Mouse (Mus musculus) midbrain, embryonic 16.5 days (tissue): ENCODE results near the gene Ovol2. TPM values are rescaled to one million over a fixed set of nuclear protein-coding genes. Genes with fewer than 3 reads are reported as not detected.

Experiments
- ATAC-seq: fragments of 200-750 bp; cut with Nextera tagmentation; 2 replicates; pipeline ENCODE4 v1.8.0; 2017; ENCODE audit warnings: moderate TSS enrichment
- H3K27ac ChIP-seq: fragments of 300-500 bp; sonication (generic); 2 replicates; pipeline ENCODE4 v1.5.1; 2014; ENCODE audit warnings: mild to moderate bottlenecking, low read length, mixed read lengths
- H3K27me3 ChIP-seq: fragments of 300-500 bp; sonication (generic); 2 replicates; pipeline ENCODE4 v1.6.1; 2014; ENCODE audit warnings: low read depth, low read length, mixed read lengths; ENCODE audit not compliant: control insufficient read depth, insufficient read depth
- H3K36me3 ChIP-seq: fragments of 300-500 bp; sonication (generic); 2 replicates; pipeline ENCODE4 v1.6.1; 2014; ENCODE audit warnings: mild to moderate bottlenecking, low read length, moderate library complexity, mixed read lengths; ENCODE audit not compliant: control insufficient read depth, insufficient read depth
- H3K4me1 ChIP-seq: fragments of 300-500 bp; sonication (generic); 2 replicates; pipeline ENCODE4 v1.6.1; 2014; ENCODE audit warnings: mild to moderate bottlenecking, low read length, mixed read lengths; ENCODE audit not compliant: control insufficient read depth, insufficient read depth
- H3K4me2 ChIP-seq: fragments of 300-500 bp; sonication (generic); 2 replicates; pipeline ENCODE4 v1.6.1; 2014; ENCODE audit warnings: mild to moderate bottlenecking, low read length, mixed read lengths
- H3K4me3 ChIP-seq: fragments of 300-500 bp; sonication (generic); 2 replicates; pipeline ENCODE4 v1.5.1; 2014; ENCODE audit warnings: low read depth, mild to moderate bottlenecking, low read length, moderate library complexity, mixed read lengths
- H3K9ac ChIP-seq: fragments of 300-500 bp; sonication (generic); 2 replicates; pipeline ENCODE4 v1.6.1; 2014; ENCODE audit warnings: low read depth, low read length, mixed read lengths
- H3K9me3 ChIP-seq: fragments of 300-500 bp; sonication (generic); replicated peaks from 2 replicates; pipeline ENCODE4 v1.6.1; 2014; ENCODE audit warnings: mild to moderate bottlenecking, low read length, mixed read lengths; ENCODE audit not compliant: control insufficient read depth, poor library complexity, severe bottlenecking
- WGBS: fragments of 180-500 bp; shearing (Covaris S2); extraction: QIAGEN DNeasy Blood & Tissue Kit; methylation state at CpG from one replicate; pipeline ENCODE4 v1.1.7; 2014; 5-methylcytosine and 5-hydroxymethylcytosine counted together
- polyA plus RNA-seq: library from polyadenylated mRNA; unstranded; fragments of >200 nt; fragmentation: Nextera tagmentation; extraction: Ambion mirVana; gene quantifications from 2 replicates; pipeline ENCODE4 v1.2.1, GENCODE M21; 2015

Gene Ovol2
- polyA plus RNA-seq, 1 experiment from 2014 or later: not detected

GRCm38 (mm10) chr2:144301101-144301500, 30.8 kb downstream of the Ovol2 start:
- H3K4me2 ChIP-seq: no peak overlapping the region
- no peak overlapping the region for H3K4me3 ChIP-seq
- no peak overlapping the region for H3K27ac ChIP-seq
- no peak overlapping the region for H3K9ac ChIP-seq
- H3K36me3 ChIP-seq: no peaks in the 10 kb centered on the region
- no peaks in the 10 kb centered on the region for H3K9me3 ChIP-seq
- no peak for ATAC-seq
- no peaks in the 10 kb centered on the region for H3K4me1 ChIP-seq
- 95% methylated on average over 11 of the region's 11 CpGs for WGBS
- no peaks in the 10 kb centered on the region for H3K27me3 ChIP-seq

- Histone ChIP-seq H3K27ac (no peak overlapping the region), H3K36me3 (no peaks in the 10 kb centered on the region), H3K4me1 (no peaks in the 10 kb centered on the region), H3K9ac (no peak overlapping the region), H3K4me2 (no peak overlapping the region), H3K27me3 (no peaks in the 10 kb centered on the region), H3K9me3 (no peaks in the 10 kb centered on the region), H3K4me3 (no peak overlapping the region)
- no peak for ATAC-seq
- 83% methylated on average over 9 of the region's 9 CpGs for WGBS
Measured at GRCm38 (mm10) chr2:144299749-144300669, 31.9 kb downstream of the Ovol2 start.

GRCm38 (mm10) chr2:144295145-144295735, 36.7 kb downstream of the Ovol2 start:
- Histone ChIP-seq H3K36me3 (no peaks in the 10 kb centered on the region), H3K27me3 (no peaks in the 10 kb centered on the region), H3K4me1 (no peaks in the 10 kb centered on the region), H3K4me3 (no peak overlapping the region), H3K9me3 (no peaks in the 10 kb centered on the region), H3K4me2 (no peak overlapping the region), H3K27ac (no peak overlapping the region), H3K9ac (no peak overlapping the region)
- ATAC-seq: no peak
- 81% methylated on average over 9 of the region's 9 CpGs for WGBS

GRCm38 (mm10) chr2:144291600-144292305, 40.2 kb downstream of the Ovol2 start:
- H3K9ac ChIP-seq: no peak overlapping the region
- no peaks in the 10 kb centered on the region for H3K27me3 ChIP-seq
- no peak for ATAC-seq
- WGBS: 87% methylated on average over 11 of the region's 11 CpGs
- H3K36me3 ChIP-seq: no peaks in the 10 kb centered on the region
- H3K4me3 ChIP-seq: no peak overlapping the region
- H3K4me2 ChIP-seq: no peak overlapping the region
- H3K9me3 ChIP-seq: no peaks in the 10 kb centered on the region
- no peak overlapping the region for H3K27ac ChIP-seq
- H3K4me1 ChIP-seq: no peaks in the 10 kb centered on the region

GRCm38 (mm10) chr2:144290321-144290720, 41.6 kb downstream of the Ovol2 start:
- no peaks in the 10 kb centered on the region for H3K36me3 ChIP-seq
- no peaks in the 10 kb centered on the region for H3K9me3 ChIP-seq
- no peak overlapping the region for H3K27ac ChIP-seq
- H3K4me3 ChIP-seq: no peak overlapping the region
- H3K9ac ChIP-seq: no peak overlapping the region
- H3K27me3 ChIP-seq: no peaks in the 10 kb centered on the region
- no peaks in the 10 kb centered on the region for H3K4me1 ChIP-seq
- H3K4me2 ChIP-seq: no peak overlapping the region
- ATAC-seq: no peak
- 95% methylated on average over 7 of the region's 7 CpGs for WGBS

DNA sequence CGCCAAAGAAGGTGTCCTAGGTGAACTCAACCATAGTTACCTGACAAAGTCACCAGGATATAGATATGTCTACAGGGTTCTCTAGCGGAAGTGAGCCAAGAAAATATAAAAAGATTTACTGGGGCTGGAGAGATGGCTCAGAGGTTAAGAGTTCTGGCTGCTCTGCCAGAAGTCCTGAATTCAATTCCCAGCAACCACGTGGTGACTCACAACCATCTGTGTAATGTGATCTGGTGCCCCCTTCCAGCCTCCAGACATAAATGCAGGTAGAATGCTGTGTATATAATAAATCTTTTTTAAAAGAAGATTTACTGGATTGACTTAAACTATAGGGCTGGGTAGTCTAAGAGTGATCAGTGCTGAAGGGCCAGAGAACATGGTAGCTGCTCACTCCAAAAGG, 50.5 kb downstream of the Ovol2 start:
- WGBS: 71% methylated on average over 3 of the region's 3 CpGs

DNA sequence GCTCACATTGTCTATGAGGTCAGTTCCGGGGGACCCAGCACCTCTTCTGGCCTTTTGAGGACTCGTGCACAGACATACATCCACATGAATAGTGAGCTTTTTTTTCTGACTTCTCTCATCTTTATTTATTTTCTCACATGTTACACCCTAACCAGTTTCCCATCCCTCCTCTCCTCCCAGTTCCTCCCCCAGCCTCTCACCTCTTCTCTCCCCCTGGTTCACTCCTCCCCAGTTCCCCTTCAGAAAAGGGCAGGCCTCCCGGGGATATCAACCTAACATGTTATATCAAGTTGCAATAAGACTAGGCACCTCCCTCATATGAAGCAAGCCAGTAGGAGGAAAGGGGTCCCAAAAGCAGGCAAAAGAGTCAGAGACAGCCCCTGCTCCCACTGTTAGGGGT, 51.4 kb downstream of the Ovol2 start:
- H3K27me3 ChIP-seq: no peaks in the 10 kb centered on the region
- no peak overlapping the region for H3K4me2 ChIP-seq
- no peak for ATAC-seq
- H3K4me3 ChIP-seq: no peak overlapping the region
- no peaks in the 10 kb centered on the region for H3K9me3 ChIP-seq
- no peak overlapping the region for H3K9ac ChIP-seq
- no peak overlapping the region for H3K27ac ChIP-seq
- 83% methylated on average over 3 of the region's 3 CpGs for WGBS
- H3K4me1 ChIP-seq: no peaks in the 10 kb centered on the region
- peaks cover 4% of the 10 kb centered on the region; the same call in 1 of the 2 replicates for H3K36me3 ChIP-seq

More for the DNA sequence above, 50.5 kb downstream of the Ovol2 start:
- Histone ChIP-seq H3K9me3 (no peaks in the 10 kb centered on the region), H3K27me3 (no peaks in the 10 kb centered on the region), H3K4me1 (no peaks in the 10 kb centered on the region), H3K27ac (no peak overlapping the region), H3K36me3 (peaks cover 4% of the 10 kb centered on the region; the same call in 1 of the 2 replicates), H3K4me2 (no peak overlapping the region), H3K9ac (no peak overlapping the region), H3K4me3 (no peak overlapping the region)
- no peak for ATAC-seq

GRCm38 (mm10) chr2:144279742-144280141, 52.2 kb downstream of the Ovol2 start:
- no peak overlapping the region for H3K9ac ChIP-seq
- H3K4me2 ChIP-seq: no peak overlapping the region
- no peak overlapping the region for H3K4me3 ChIP-seq
- peaks cover 4% of the 10 kb centered on the region; the same call in 1 of the 2 replicates for H3K36me3 ChIP-seq
- no peak for ATAC-seq
- no peak overlapping the region for H3K27ac ChIP-seq
- no peaks in the 10 kb centered on the region for H3K4me1 ChIP-seq
- no peaks in the 10 kb centered on the region for H3K27me3 ChIP-seq
- H3K9me3 ChIP-seq: no peaks in the 10 kb centered on the region
- WGBS: 75% methylated on average over 5 of the region's 5 CpGs
